Mouse (Mus musculus): ENCODE measurements around the gene Dyrk1a.

GRCm38 (mm10) chr16:94545781-94546562, 23.8 kb upstream of the Dyrk1a start:
- no peak for TF ChIP-seq POLR2A (IDR thresholded peaks at IDR 0.05; ENCODE audit: insufficient read length, low read depth)
- TF ChIP-seq USF1 (IDR thresholded peaks at IDR 0.05; ENCODE audit: low read depth) = no peak
- TF ChIP-seq MAX (IDR thresholded peaks at IDR 0.05; ENCODE audit: low read depth) = no peak
- TF ChIP-seq TCF12 (IDR thresholded peaks at IDR 0.05; ENCODE audit: insufficient read depth, poor library complexity, severe bottlenecking) = no peak
- TF ChIP-seq MYOD1 (IDR thresholded peaks at IDR 0.05; ENCODE audit: control insufficient read depth in 1 of 3, insufficient read length in 2 of 3, low read depth in 2 of 3) = no peak
- no peak for TF ChIP-seq POLR2AphosphoS2 (IDR thresholded peaks at IDR 0.05; ENCODE audit: insufficient read length, low read depth)
- TF ChIP-seq MYOG (IDR thresholded peaks at IDR 0.05; ENCODE audit: control insufficient read depth in 1 of 3, insufficient read depth in 1 of 3, insufficient read length in 2 of 3, low read depth in 2 of 3) = no peak
- TF ChIP-seq SRF (IDR thresholded peaks at IDR 0.05; ENCODE audit: control insufficient read depth, insufficient read length, low read depth) = no peak
- TF ChIP-seq TCF3 (IDR thresholded peaks at IDR 0.05; ENCODE audit: insufficient read length, low read depth) = no peak
- TF ChIP-seq CEBPB (IDR thresholded peaks at IDR 0.05; ENCODE audit: insufficient read depth, poor library complexity, severe bottlenecking) = no peak
